Comparison of ENCODE assay signal across 27 mouse cellular contexts in the genomic region with DNA sequence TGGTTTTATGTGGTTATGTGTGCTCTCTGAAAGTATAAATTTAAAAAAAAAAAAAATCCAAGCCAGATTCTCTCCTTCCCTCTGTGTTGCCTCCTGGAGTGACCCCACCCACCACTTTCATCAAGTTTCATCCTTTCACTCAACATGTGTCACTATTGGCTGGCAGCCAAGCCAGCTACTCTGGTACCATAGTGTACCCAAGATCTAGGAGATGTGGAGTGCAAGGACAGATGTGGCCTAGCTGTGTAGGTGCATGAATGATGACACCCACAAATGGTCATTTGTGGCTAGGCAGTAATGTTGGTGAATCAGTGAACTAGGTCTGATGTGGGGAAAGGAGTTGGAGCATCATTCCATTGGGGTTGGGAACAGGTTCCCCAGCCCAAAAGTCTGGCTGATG. TPM values are rescaled to one million over a fixed set of nuclear protein-coding genes. Genes with fewer than 3 reads are reported as not detected.
DNase-seq lines count a peak whose midpoint lies in the region; ATAC-seq lines count a peak whose summit lies in the region.
"Had no signal": no experiment of that assay in that cellular context is flagged by ENCODE, and none has a peak within 500 bp of the region (broad histone marks: within the 10 kb centered on the region; RNA-seq: fewer than 3 reads in every experiment).

No protein-coding gene starts in this region.

- no peak overlapping the region for H3K9ac ChIP-seq in forebrain, embryonic 13.5 days
- H3K9ac ChIP-seq in forebrain, embryonic 14.5 days (ENCODE audit: low read length), result no peak overlapping the region
- H3K9ac ChIP-seq: forebrain, postnatal 0 days; heart, embryonic 12.5 days; hindbrain, embryonic 15.5 days had no signal

- no peak overlapping the region for H3K4me3 ChIP-seq in forebrain, embryonic 13.5 days
- no peak overlapping the region for H3K4me3 ChIP-seq in forebrain, embryonic 14.5 days (ENCODE audit: low read depth, low read length)
- H3K4me3 ChIP-seq: heart, embryonic 12.5 days; hindbrain, embryonic 15.5 days had no signal

- no peaks in the 10 kb centered on the region for H3K4me1 ChIP-seq in forebrain, embryonic 13.5 days
- no peaks in the 10 kb centered on the region for H3K4me1 ChIP-seq in forebrain, embryonic 14.5 days (ENCODE audit: control insufficient read depth, insufficient read depth, low read length)
- H3K4me1 ChIP-seq: hindbrain, embryonic 15.5 days had no signal

- H3K36me3 ChIP-seq in forebrain, embryonic 13.5 days (ENCODE audit: poor library complexity, severe bottlenecking), result no peaks in the 10 kb centered on the region
- no peaks in the 10 kb centered on the region for H3K36me3 ChIP-seq in forebrain, embryonic 14.5 days (ENCODE audit: control insufficient read depth, insufficient read depth, low read length)
- H3K36me3 ChIP-seq: G1E; heart, embryonic 12.5 days; hindbrain, embryonic 15.5 days had no signal

- no peak overlapping the region for H3K4me2 ChIP-seq in forebrain, embryonic 13.5 days
- no peak overlapping the region for H3K4me2 ChIP-seq in forebrain, embryonic 14.5 days (ENCODE audit: low read length)
- H3K4me2 ChIP-seq: heart, embryonic 12.5 days; hindbrain, embryonic 15.5 days had no signal

- no peaks in the 10 kb centered on the region for H3K27me3 ChIP-seq in forebrain, embryonic 13.5 days
- H3K27me3 ChIP-seq in forebrain, embryonic 14.5 days (replicated peaks; ENCODE audit: control insufficient read depth, insufficient read depth, low read length), result no peaks in the 10 kb centered on the region
- H3K27me3 ChIP-seq: heart, embryonic 12.5 days; hindbrain, embryonic 15.5 days had no signal

- no peaks in the 10 kb centered on the region for H3K9me3 ChIP-seq in forebrain, embryonic 13.5 days (replicated peaks)
- H3K9me3 ChIP-seq in forebrain, embryonic 14.5 days (replicated peaks; ENCODE audit: control insufficient read depth, low read length), result no peaks in the 10 kb centered on the region
- H3K9me3 ChIP-seq: G1E; heart, embryonic 12.5 days; hindbrain, embryonic 15.5 days had no signal

- intact Hi-C loops in left cerebral cortex, postnatal 14 days (cut with DNase I), result no loop called here

- DNase-seq in forebrain, embryonic 14.5 days (ENCODE audit: low spot score), result no peak
- peak; percentile 41 for DNase-seq in thymus, postnatal 14 days
- no peak for DNase-seq in thymus, adult 18-20 months
- DNase-seq in 416B (ENCODE audit: low read depth), result peak; percentile 76
- peak; percentile 17 for DNase-seq in NIH3T3 (ENCODE audit: low read depth)
- no peak for DNase-seq in left cerebral cortex, postnatal 14 days (ENCODE audit: low spot score in 2 of 2)
- DNase-seq in embryo, embryonic 11 days, result no peak
- DNase-seq: adrenal gland, adult 2 months; adrenal gland, postnatal 25 days; cerebellum, adult 18-20 months; cerebellum, adult 9-11 months; cerebellum, postnatal 36 days; forebrain, postnatal 0 days; gastrocnemius, postnatal 14 days had no signal

- 0 out of 2 replicates have a peak, but pooled peaks have one; percentile 13 for ATAC-seq in forebrain, embryonic 13.5 days
- ATAC-seq in forebrain, embryonic 14.5 days, result no peak
- ATAC-seq: CD4-positive, CD25-positive, alpha-beta regulatory T cell, adult 4 months; forebrain, postnatal 0 days had no signal

- H3K27ac ChIP-seq in forebrain, embryonic 13.5 days, result no peak overlapping the region
- H3K27ac ChIP-seq in forebrain, embryonic 14.5 days (ENCODE audit: low read depth, low read length), result no peak overlapping the region
- H3K27ac ChIP-seq: hindbrain, embryonic 15.5 days had no signal

RNA-seq across cellular contexts. Expression of a gene that starts 13.1 kb away (rescaled TPM):
- polyA plus RNA-seq in forebrain, embryonic 13.5 days (2015; fragmentation: Nextera tagmentation; extraction: Ambion mirVana), result 529 and 558 TPM in 2 replicates
- polyA plus RNA-seq in forebrain, embryonic 14.5 days (2014; fragmentation: Nextera tagmentation; extraction: Ambion mirVana), result 631 and 644 TPM in 2 replicates
- total RNA-seq in left cerebral cortex, postnatal 14 days (2021), result 100 to 1,000 TPM; 619 to 633 TPM

RNA-seq across cellular contexts. Expression of a gene that starts 35.2 kb away (rescaled TPM):
- polyA plus RNA-seq in forebrain, embryonic 13.5 days (2015; fragmentation: Nextera tagmentation; extraction: Ambion mirVana), result 282 and 294 TPM in 2 replicates
- polyA plus RNA-seq in forebrain, embryonic 14.5 days (2014; fragmentation: Nextera tagmentation; extraction: Ambion mirVana), result 247 and 248 TPM in 2 replicates
- 100 to 1,000 TPM; 138 TPM for total RNA-seq in left cerebral cortex, postnatal 14 days (2021)

RNA-seq across cellular contexts. Expression of a gene that starts 43.3 kb away (rescaled TPM):
- 0.35 and 0.58 TPM in 2 replicates for polyA plus RNA-seq in forebrain, embryonic 13.5 days (2015; fragmentation: Nextera tagmentation; extraction: Ambion mirVana)
- 1.2 and 1.3 TPM in 2 replicates for polyA plus RNA-seq in forebrain, embryonic 14.5 days (2014; fragmentation: Nextera tagmentation; extraction: Ambion mirVana)
- 1 to 10 TPM; 1.2 to 1.6 TPM for total RNA-seq in left cerebral cortex, postnatal 14 days (2021)
- total RNA-seq: G1E had no signal

RNA-seq across cellular contexts. Expression of a gene that starts 53.2 kb away (rescaled TPM):
- not detected in 2 replicates for polyA plus RNA-seq in forebrain, embryonic 13.5 days (2015; fragmentation: Nextera tagmentation; extraction: Ambion mirVana)
- not detected in 2 replicates for polyA plus RNA-seq in forebrain, embryonic 14.5 days (2014; fragmentation: Nextera tagmentation; extraction: Ambion mirVana)
- not detected for total RNA-seq in left cerebral cortex, postnatal 14 days (2021)
- total RNA-seq: adrenal gland, adult 2 months; adrenal gland, postnatal 25 days; forebrain, postnatal 0 days; gastrocnemius, adult 18-20 months; gastrocnemius, postnatal 14 days; heart, adult 8-10 months; heart, postnatal 25 days had no signal
- polyA plus RNA-seq: adrenal gland, adult 2 months; CD4-positive, CD25-positive, alpha-beta regulatory T cell, adult 4 months; embryonic facial prominence, embryonic 11.5 days; forebrain, embryonic 11.5 days; forebrain, postnatal 0 days; G1E; gonadal fat pad, adult 2 months; heart, embryonic 12.5 days; heart, embryonic 16.5 days; hindbrain, embryonic 11.5 days; hindbrain, embryonic 15.5 days had no signal

Comparison
In these comparisons a context has a peak if more than half of its experiments do, and no peak if none do; other contexts are left out.
1. DNase-seq: peak in thymus, postnatal 14 days (single experiment), 416B (single experiment) and NIH3T3 (single experiment); none in forebrain, embryonic 14.5 days (single experiment), thymus, adult 18-20 months (0 of 2), left cerebral cortex, postnatal 14 days (0 of 2) and embryo, embryonic 11 days (single experiment).